Mouse (Mus musculus) left cerebral cortex, adult 8-10 months (tissue): ENCODE measurements at regions not wholly inside any gene's neighbourhood (a gene's known extent, or its start where the extent isn't known, plus 50 kb on each side); places are given as distances from the start of the nearest gene placed in this dataset.
A peak's percentile ranks its signal among the peaks of the same experiment; 100 is the strongest.

Experiments
- DNase-seq, 2 experiments: peaks; one replicate each; pipeline ENCODE4 v3.0.0; 2022; ENCODE audit warnings: low spot score in 2 of 2

GRCm38 (mm10) chr12:13834723-13835122, 317.1 kb downstream of the Fam84a start:
- no peak for DNase-seq

- DNase-seq: no peak
Measured at GRCm38 (mm10) chr12:13825899-13826298, 326.0 kb downstream of the Fam84a start.

GRCm38 (mm10) chr12:13815500-13815899, 336.4 kb downstream of the Fam84a start:
- no peak for DNase-seq

GRCm38 (mm10) chr12:13810155-13810515, 341.7 kb downstream of the Fam84a start:
- DNase-seq: peak in 1 of 2 experiments; percentile 10

- DNase-seq: peak in 1 of 2 experiments; percentile 7
Measured at GRCm38 (mm10) chr12:13809291-13810154, 342.3 kb downstream of the Fam84a start.

- peak in 1 of 2 experiments; percentile 13 for DNase-seq
Measured at GRCm38 (mm10) chr12:13779752-13780151, 372.1 kb downstream of the Fam84a start.

GRCm38 (mm10) chr12:13776687-13777086, 375.2 kb downstream of the Fam84a start:
- DNase-seq: no peak

GRCm38 (mm10) chr12:13769696-13770095, 382.2 kb downstream of the Fam84a start:
- DNase-seq: no peak

- peak in 1 of 2 experiments; percentile 15 for DNase-seq
Measured at GRCm38 (mm10) chr12:13769156-13769555, 382.7 kb downstream of the Fam84a start.

GRCm38 (mm10) chr12:13766486-13766885, 385.4 kb downstream of the Fam84a start:
- no peak for DNase-seq

GRCm38 (mm10) chr12:13753878-13754277, 398.0 kb downstream of the Fam84a start:
- no peak for DNase-seq

GRCm38 (mm10) chr12:13744323-13744931, 407.4 kb downstream of the Fam84a start:
- no peak for DNase-seq

- no peak for DNase-seq
Measured at GRCm38 (mm10) chr12:13729901-13730637, 421.8 kb downstream of the Fam84a start.

GRCm38 (mm10) chr12:13728986-13729385, 422.9 kb downstream of the Fam84a start:
- DNase-seq: no peak

- DNase-seq: no peak
Measured at GRCm38 (mm10) chr12:13724511-13724910, 427.3 kb downstream of the Fam84a start.

- DNase-seq: no peak
Measured at GRCm38 (mm10) chr12:13709806-13710205, 440.9 kb downstream of the Nbas start.

GRCm38 (mm10) chr12:13707747-13708146, 438.8 kb downstream of the Nbas start:
- DNase-seq: no peak

GRCm38 (mm10) chr12:13706510-13706909, 437.6 kb downstream of the Nbas start:
- no peak for DNase-seq

GRCm38 (mm10) chr12:13703604-13704003, 434.7 kb downstream of the Nbas start:
- no peak for DNase-seq

GRCm38 (mm10) chr12:13699858-13700257, 430.9 kb downstream of the Nbas start:
- no peak for DNase-seq

GRCm38 (mm10) chr12:13698834-13699233, 429.9 kb downstream of the Nbas start:
- DNase-seq: peak in 1 of 2 experiments; percentile 28
